Mouse (Mus musculus): ENCODE data around the gene Slc35a3. TPM values are rescaled to one million over a fixed set of nuclear protein-coding genes. Genes with fewer than 3 reads are reported as not detected.

Gene Slc35a3
- total RNA-seq (2023) = 17.8 TPM

DNA sequence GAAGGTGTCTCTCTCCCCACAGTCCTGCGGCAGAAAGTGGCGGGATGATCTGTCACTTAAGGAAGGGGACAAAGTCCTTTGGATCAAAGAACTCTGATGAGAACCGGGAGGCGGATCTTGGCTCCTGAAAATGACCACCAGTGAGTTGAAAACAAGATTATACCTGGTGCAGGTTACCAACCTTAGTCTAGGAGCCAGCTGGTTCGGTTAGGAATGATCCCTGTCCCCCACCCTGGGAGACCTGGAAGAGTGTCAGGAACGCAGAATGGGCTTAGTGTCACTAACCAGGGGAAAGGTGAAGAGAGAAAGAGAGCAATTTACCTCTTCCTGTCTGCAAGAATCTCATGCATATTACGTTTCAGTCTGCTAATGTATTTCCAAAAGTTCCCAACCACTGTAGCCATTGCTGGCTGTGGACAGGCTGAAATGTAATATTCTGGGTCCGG, at the start of gene Slc35a3:
Gene Slc35a3 (minus strand): TSS at position 396 of the 446 bp plus-strand sequence.

DNA sequence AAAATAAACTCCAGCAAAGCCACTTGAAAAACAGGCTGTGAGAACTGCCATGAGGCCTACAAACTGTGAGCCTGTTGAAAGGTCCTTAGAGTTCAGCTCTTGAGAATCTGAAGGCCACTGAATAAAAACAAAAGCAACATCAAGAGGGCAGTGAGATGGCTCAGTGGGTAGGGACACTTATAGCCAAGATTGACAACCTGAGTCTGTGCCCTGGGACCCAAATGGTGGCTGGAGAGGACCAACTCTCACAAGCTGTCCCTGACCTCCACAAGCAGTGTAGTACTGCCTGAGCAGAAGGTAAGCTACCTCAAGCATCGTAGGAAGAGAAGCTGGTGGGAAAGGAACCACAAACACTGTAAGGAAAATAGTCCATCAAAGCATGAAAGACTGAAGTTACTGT, 31.5 kb downstream of the Slc35a3 start, which contains the start of gene Gm43191:
Gene Gm43191 (minus strand): TSS at position 101 of the 400 bp plus-strand sequence.

DNA sequence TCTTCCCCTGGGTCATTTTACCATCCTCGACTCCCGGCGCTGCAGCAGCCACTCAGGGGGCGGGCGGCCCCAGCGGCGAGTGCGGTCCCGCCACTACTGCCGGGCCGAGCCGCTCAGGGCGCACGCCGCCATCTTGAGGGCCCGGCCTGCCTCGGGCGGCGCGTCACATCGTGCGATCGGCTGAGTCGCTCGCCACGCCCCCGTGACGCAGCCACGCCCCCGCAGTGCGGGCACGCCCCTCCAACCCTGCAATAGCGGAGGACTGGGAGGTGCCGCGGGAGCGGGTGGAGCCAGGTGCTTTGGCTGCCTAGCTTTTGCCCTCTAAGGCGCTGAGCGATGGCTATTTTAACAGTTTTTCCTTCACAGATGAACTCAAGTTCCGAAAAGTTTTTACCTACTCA, 50.2 kb downstream of the Slc35a3 start, which contains the start of gene Mfsd14a:
Gene Mfsd14a (minus strand): TSS at position 215 of the 401 bp plus-strand sequence.

Other genes with a start within 250 kb of the Slc35a3 start
- 20.4 TPM for gene Rtca, start 204.6 kb downstream of the Slc35a3 start, total RNA-seq (2023)
- 11.7 TPM for gene Dbt, start 199.8 kb downstream of the Slc35a3 start, total RNA-seq (2023)
- gene Lrrc39, start 149.9 kb downstream of the Slc35a3 start, total RNA-seq (2023) = not detected
- 7.7 TPM for gene Sass6, start 117.8 kb downstream of the Slc35a3 start, total RNA-seq (2023)
- 32.4 TPM for gene Trmt13, start 98.2 kb downstream of the Slc35a3 start, total RNA-seq (2023)
- 92.9 TPM for gene Mfsd14a, start 50.2 kb downstream of the Slc35a3 start, total RNA-seq (2023)
- gene Gm43191, start 31.6 kb downstream of the Slc35a3 start, total RNA-seq (2023) = not detected
- gene Agl, start 95.3 kb upstream of the Slc35a3 start, total RNA-seq (2023) = 6.2 TPM
- 12.5 TPM for gene Frrs1, start 146.6 kb upstream of the Slc35a3 start, total RNA-seq (2023)